Mouse (Mus musculus) right cerebral cortex, postnatal 36 days (tissue): ENCODE data around the gene Nosip.
A peak's percentile ranks its signal among the peaks of the same experiment; 100 is the strongest.

Source experiments
- DNase-seq, 2 experiments: peaks; one replicate each; pipeline ENCODE4 v3.0.0; 2022; ENCODE audit warnings: low spot score in 2 of 2, mixed read lengths in 1 of 2

The Nosip gene

GRCm38 (mm10) chr7:45035631-45036030, 26.6 kb upstream of the Nosip start:
- no peak for DNase-seq

GRCm38 (mm10) chr7:45036702-45037101, 25.5 kb upstream of the Nosip start:
- DNase-seq = no peak

GRCm38 (mm10) chr7:45037720-45038361, 24.4 kb upstream of the Nosip start:
- no peak for DNase-seq

GRCm38 (mm10) chr7:45038411-45038810, 23.8 kb upstream of the Nosip start:
- DNase-seq = no peak

- no peak for DNase-seq
Measured at GRCm38 (mm10) chr7:45040851-45041250, 21.4 kb upstream of the Nosip start.

GRCm38 (mm10) chr7:45043307-45043706, 18.9 kb upstream of the Nosip start:
- no peak for DNase-seq

- DNase-seq = no peak
Measured at GRCm38 (mm10) chr7:45045741-45046140, 16.5 kb upstream of the Nosip start.

GRCm38 (mm10) chr7:45046853-45047350, 15.3 kb upstream of the Nosip start:
- no peak for DNase-seq

GRCm38 (mm10) chr7:45047491-45047890, 14.7 kb upstream of the Nosip start:
- DNase-seq = no peak

GRCm38 (mm10) chr7:45048001-45048890, 14.0 kb upstream of the Nosip start:
- no peak for DNase-seq

- DNase-seq = no peak
Measured at GRCm38 (mm10) chr7:45048923-45049657, 13.1 kb upstream of the Nosip start.

GRCm38 (mm10) chr7:45050945-45051600, 11.2 kb upstream of the Nosip start:
- peak; percentile 67 to 70 for DNase-seq

- DNase-seq = no peak
Measured at GRCm38 (mm10) chr7:45051601-45051974, 10.6 kb upstream of the Nosip start.

GRCm38 (mm10) chr7:45052181-45052861, 9.9 kb upstream of the Nosip start:
- peak; percentile 29 to 44 for DNase-seq

- no peak for DNase-seq
Measured at GRCm38 (mm10) chr7:45052862-45053116, 9.4 kb upstream of the Nosip start, which contains the start of gene Prr12. TSS of gene Prr12 (minus strand) at chr7:45052881.

- DNase-seq = peak; percentile 61 to 62
Measured at GRCm38 (mm10) chr7:45053117-45053930, 8.9 kb upstream of the Nosip start.

- peak; percentile 93 to 96 for DNase-seq
Measured at GRCm38 (mm10) chr7:45053931-45054510, 8.2 kb upstream of the Nosip start.

GRCm38 (mm10) chr7:45056329-45056971, 5.8 kb upstream of the Nosip start:
- no peak for DNase-seq

GRCm38 (mm10) chr7:45056972-45057348, 5.3 kb upstream of the Nosip start:
- no peak for DNase-seq
